Mouse (Mus musculus) limb, embryonic 15.5 days (tissue): ENCODE data around the gene Slc12a6. TPM values are rescaled to one million over a fixed set of nuclear protein-coding genes. Genes with fewer than 3 reads are reported as not detected.

ENCODE experiments used
- ATAC-seq: fragments of 200-750 bp; cut with Nextera tagmentation; 2 replicates; pipeline ENCODE4 v1.8.0; 2017; ENCODE audit warnings: low read depth, moderate TSS enrichment; ENCODE audit not compliant: insufficient number of reproducible peaks, low FRiP score, low TSS enrichment
- H3K27ac ChIP-seq: fragments of 300-500 bp; sonication (generic); 2 replicates; pipeline ENCODE4 v1.5.1; 2015; ENCODE audit warnings: moderate library complexity, mild to moderate bottlenecking, inconsistent platforms
- H3K27me3 ChIP-seq: fragments of 300-500 bp; sonication (generic); 2 replicates; pipeline ENCODE4 v1.6.1; 2015; ENCODE audit warnings: inconsistent platforms
- H3K36me3 ChIP-seq: fragments of 300-500 bp; sonication (generic); 2 replicates; pipeline ENCODE4 v1.6.1; 2015; ENCODE audit warnings: inconsistent platforms
- H3K4me1 ChIP-seq: fragments of 300-500 bp; sonication (generic); 2 replicates; pipeline ENCODE4 v1.6.1; 2015; ENCODE audit warnings: inconsistent platforms
- H3K4me2 ChIP-seq: fragments of 300-500 bp; sonication (generic); 2 replicates; pipeline ENCODE4 v1.6.1; 2015; ENCODE audit warnings: mild to moderate bottlenecking, inconsistent platforms
- H3K4me3 ChIP-seq: fragments of 300-500 bp; sonication (generic); 2 replicates; pipeline ENCODE4 v1.5.1; 2015; ENCODE audit warnings: mild to moderate bottlenecking, inconsistent platforms
- H3K9ac ChIP-seq: fragments of 300-500 bp; sonication (generic); 2 replicates; pipeline ENCODE4 v1.6.1; 2015; ENCODE audit warnings: inconsistent platforms
- H3K9me3 ChIP-seq: fragments of 300-500 bp; sonication (generic); 2 replicates; pipeline ENCODE4 v1.6.1; 2016; ENCODE audit warnings: inconsistent platforms
- WGBS: fragments of 180-500 bp; shearing (Covaris S2); methylation state at CpG from one replicate; pipeline ENCODE4 v1.1.7; 2015; 5-methylcytosine and 5-hydroxymethylcytosine counted together
- polyA plus RNA-seq: library from polyadenylated mRNA; unstranded; fragments of >200 nt; fragmentation: Nextera tagmentation; extraction: Ambion mirVana; gene quantifications from 2 replicates; pipeline ENCODE4 v1.2.1, GENCODE M21; 2015

Gene Slc12a6
- polyA plus RNA-seq, 1 experiment from 2014 or later = 8.0 TPM

DNA sequence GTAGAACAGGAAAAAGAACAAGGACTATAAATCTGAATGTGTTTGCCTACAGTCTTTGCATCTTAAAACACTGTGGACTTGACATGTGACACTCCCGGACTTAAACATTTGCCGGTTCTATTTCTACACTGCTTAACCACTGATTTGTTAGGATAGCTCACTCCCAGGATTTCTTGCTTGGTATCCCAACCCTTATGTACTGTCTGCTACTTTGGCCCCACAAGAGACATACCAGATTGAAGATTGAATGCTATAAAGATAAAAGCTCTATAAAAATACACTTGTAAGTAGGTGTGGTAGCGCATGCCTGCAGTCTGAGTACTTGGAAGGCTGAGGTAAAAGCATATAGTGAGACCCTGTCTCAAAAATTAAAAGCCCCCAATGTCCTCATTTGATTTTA, 23.9 kb downstream of the Slc12a6 start:
- H3K4me2 ChIP-seq = no peak overlapping the region

DNA sequence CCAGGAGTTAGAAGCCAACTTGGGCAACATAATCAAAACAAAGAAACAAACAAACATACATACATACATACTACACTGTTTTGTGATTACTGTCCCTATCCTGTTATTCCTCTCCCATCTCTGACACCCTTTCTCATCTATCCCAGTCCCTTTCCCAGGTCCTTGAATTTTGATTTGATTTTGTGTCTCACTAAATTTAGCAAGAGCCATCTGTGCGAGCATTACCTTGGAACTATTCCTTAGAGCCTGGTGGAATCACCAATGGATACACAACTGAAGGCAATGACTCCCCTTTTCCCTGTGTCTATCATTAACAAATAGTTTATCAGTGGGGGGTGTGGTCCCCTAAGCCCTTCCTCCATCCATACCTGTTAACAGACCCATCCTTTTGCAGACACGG, 27.2 kb downstream of the Slc12a6 start:
- no peak overlapping the region for H3K9ac ChIP-seq
- no peaks in the 10 kb centered on the region for H3K36me3 ChIP-seq
- no peaks in the 10 kb centered on the region for H3K27me3 ChIP-seq
- H3K4me1 ChIP-seq = no peaks in the 10 kb centered on the region
- 88% methylated on average over 2 of the region's 2 CpGs for WGBS
- no peak overlapping the region for H3K4me3 ChIP-seq
- no peaks in the 10 kb centered on the region for H3K9me3 ChIP-seq
- ATAC-seq = no peak
- no peak overlapping the region for H3K27ac ChIP-seq
- H3K4me2 ChIP-seq = no peak overlapping the region

More for the DNA sequence above, 23.9 kb downstream of the Slc12a6 start:
- no peak overlapping the region for H3K9ac ChIP-seq
- H3K36me3 ChIP-seq = no peaks in the 10 kb centered on the region
- no peak for ATAC-seq
- no peak overlapping the region for H3K27ac ChIP-seq
- peaks cover 3% of the 10 kb centered on the region for H3K4me1 ChIP-seq
- H3K4me3 ChIP-seq = no peak overlapping the region
- no peaks in the 10 kb centered on the region for H3K9me3 ChIP-seq
- H3K27me3 ChIP-seq = no peaks in the 10 kb centered on the region
- WGBS = 82% methylated on average over 3 of the region's 3 CpGs

DNA sequence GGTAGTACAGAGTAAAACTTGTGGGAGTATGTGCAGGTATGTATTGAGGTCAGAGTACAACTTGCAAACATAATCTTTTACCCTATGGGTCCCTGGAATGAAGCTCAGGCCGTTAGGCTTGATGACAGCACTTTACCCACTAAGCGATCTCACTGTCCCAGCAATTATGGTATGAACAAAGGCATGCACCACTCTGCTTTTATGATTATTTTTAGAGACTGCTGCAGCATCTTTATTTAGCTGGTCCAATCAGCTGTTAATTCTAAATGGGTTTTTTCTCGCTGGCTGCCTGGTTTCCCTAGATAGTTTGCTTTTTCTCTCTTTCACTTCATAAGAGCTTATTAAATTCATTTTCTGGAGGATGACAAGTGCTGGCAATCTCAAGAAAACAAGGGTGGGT, 30.6 kb downstream of the Slc12a6 start:
- Histone ChIP-seq H3K27ac (no peak overlapping the region), H3K4me3 (no peak overlapping the region), H3K9me3 (no peaks in the 10 kb centered on the region), H3K4me2 (no peak overlapping the region), H3K27me3 (no peaks in the 10 kb centered on the region), H3K4me1 (no peaks in the 10 kb centered on the region), H3K36me3 (no peaks in the 10 kb centered on the region), H3K9ac (no peak overlapping the region)
- ATAC-seq = no peak
- 79% methylated on average over 3 of the region's 3 CpGs for WGBS

DNA sequence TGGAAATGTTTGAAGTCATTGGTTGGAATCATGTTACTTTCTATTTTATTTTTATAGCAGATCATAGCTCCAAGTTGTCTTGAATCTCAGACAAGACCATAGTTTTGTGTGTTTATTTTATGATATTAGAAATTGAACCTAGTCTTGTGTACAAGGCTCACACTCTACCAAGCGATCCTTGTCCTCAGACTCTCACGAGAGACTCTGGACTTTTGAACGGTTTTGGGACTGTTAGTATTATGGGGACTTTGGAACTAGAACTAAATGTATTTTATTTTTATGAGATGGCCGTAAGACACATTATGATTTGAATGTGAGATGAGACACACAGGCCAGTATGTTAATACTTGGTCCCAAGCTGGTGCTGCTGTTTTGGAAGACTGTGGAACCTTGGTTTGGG, 32.6 kb downstream of the Slc12a6 start:
- Histone ChIP-seq H3K27me3 (no peaks in the 10 kb centered on the region), H3K9ac (no peak overlapping the region), H3K4me2 (no peak overlapping the region), H3K4me1 (no peaks in the 10 kb centered on the region), H3K4me3 (no peak overlapping the region), H3K9me3 (no peaks in the 10 kb centered on the region), H3K27ac (no peak overlapping the region), H3K36me3 (no peaks in the 10 kb centered on the region)
- 84% methylated on average over 4 of the region's 4 CpGs for WGBS
- ATAC-seq = no peak

DNA sequence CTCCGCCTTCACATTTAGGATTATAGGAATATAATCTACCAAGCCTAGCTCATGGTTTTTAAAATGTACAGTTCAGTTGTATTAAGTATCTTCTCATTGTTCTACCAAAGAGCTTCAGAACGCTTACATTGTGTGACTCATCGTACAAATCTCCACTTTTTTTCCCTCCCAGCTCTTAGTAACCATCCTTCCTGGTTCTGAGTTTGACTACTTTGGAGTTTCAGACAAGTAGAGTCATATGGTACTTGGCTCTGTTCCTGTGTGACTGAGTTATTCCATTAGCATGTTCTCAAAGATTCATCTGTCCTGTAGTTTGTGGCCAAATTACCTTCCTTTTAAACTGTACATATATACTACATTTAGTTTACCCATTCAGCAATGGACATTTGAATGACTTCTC, 43.0 kb downstream of the Slc12a6 start:
- Histone ChIP-seq H3K9me3 (no peaks in the 10 kb centered on the region), H3K9ac (no peak overlapping the region), H3K4me3 (no peak overlapping the region), H3K27ac (no peak overlapping the region), H3K4me2 (no peak overlapping the region), H3K27me3 (no peaks in the 10 kb centered on the region), H3K4me1 (no peaks in the 10 kb centered on the region), H3K36me3 (no peaks in the 10 kb centered on the region)
- 83% methylated on average over 3 of the region's 3 CpGs for WGBS
- no peak for ATAC-seq

DNA sequence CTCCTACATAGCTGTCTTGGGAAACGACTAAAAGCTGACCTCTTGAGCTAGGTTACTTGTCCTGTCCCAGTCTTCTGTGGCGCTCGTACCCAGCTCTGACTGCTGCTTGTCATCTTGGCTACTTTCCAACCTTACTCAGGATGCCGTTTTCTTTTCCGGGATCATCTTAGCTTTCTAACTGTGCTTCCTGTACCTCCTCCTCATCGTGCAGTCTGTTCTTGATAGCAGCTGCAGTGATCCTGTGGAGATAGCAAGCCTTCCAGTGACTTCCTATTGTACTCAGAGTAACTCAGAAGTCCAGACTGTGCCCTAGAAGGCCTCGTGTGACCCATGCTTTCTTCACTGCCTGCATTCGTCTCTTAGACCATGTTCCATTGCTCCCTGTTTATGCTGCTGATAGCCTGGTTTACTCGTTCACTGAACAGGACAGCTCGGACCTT, 43.6 kb downstream of the Slc12a6 start:
- 74% methylated on average over 10 of the region's 10 CpGs for WGBS
- Histone ChIP-seq H3K27me3 (no peaks in the 10 kb centered on the region), H3K4me1 (no peaks in the 10 kb centered on the region), H3K4me3 (no peak overlapping the region), H3K36me3 (no peaks in the 10 kb centered on the region), H3K4me2 (no peak overlapping the region), H3K9ac (no peak overlapping the region), H3K9me3 (no peaks in the 10 kb centered on the region), H3K27ac (no peak overlapping the region)
- no peak for ATAC-seq

DNA sequence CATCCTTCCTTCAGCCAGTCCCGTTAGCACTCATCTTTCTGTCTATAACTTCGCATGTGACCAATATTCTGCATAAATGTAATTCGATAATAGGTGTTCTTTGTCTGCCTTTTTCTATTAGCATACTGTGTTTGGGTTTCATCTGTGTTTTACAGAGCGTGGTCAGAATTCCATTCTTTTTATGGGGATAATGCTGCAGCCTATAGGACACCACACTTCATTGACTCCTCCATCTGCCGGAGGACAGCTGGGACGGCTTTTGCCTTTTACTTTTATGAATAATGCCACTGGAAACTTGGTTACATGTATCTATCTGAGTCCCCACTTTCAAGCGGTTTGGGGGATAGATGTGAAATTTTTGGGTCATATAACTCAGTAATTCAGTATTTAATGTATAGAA, 50.0 kb downstream of the Slc12a6 start:
- H3K27me3 ChIP-seq = no peaks in the 10 kb centered on the region
- no peak for ATAC-seq
- H3K9me3 ChIP-seq = no peaks in the 10 kb centered on the region
- no peaks in the 10 kb centered on the region for H3K36me3 ChIP-seq
- no peak overlapping the region for H3K9ac ChIP-seq
- no peak overlapping the region for H3K27ac ChIP-seq
- H3K4me2 ChIP-seq = no peak overlapping the region
- H3K4me1 ChIP-seq = no peaks in the 10 kb centered on the region
- whole genome bisulfite sequencing = 70% methylated on average over 7 of the region's 7 CpGs
- no peak overlapping the region for H3K4me3 ChIP-seq

DNA sequence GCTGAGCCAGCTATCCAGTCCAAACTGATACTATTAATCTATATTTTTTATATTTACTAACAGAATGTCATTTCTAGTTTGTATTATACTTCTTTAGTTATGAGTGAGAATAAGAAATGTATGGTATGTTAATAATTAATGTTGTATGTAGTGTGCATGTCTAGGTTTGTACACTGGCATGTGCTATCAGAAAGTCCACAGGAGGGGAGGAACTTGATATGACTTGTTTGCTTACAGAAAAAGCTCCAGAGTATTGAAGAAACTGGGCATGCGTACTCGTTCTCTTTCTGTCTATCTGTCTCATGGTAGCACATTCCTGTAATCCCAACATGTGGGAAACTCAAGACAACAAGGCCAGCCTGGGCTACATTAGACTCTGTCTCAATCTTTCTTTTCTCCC, 52.6 kb downstream of the Slc12a6 start:
- Histone ChIP-seq H3K4me3 (no peak overlapping the region), H3K9ac (no peak overlapping the region), H3K4me1 (no peaks in the 10 kb centered on the region), H3K9me3 (no peaks in the 10 kb centered on the region), H3K27me3 (no peaks in the 10 kb centered on the region), H3K36me3 (no peaks in the 10 kb centered on the region), H3K4me2 (no peak overlapping the region), H3K27ac (no peak overlapping the region)
- WGBS = 71% methylated on average over 2 of the region's 2 CpGs
- ATAC-seq = no peak

DNA sequence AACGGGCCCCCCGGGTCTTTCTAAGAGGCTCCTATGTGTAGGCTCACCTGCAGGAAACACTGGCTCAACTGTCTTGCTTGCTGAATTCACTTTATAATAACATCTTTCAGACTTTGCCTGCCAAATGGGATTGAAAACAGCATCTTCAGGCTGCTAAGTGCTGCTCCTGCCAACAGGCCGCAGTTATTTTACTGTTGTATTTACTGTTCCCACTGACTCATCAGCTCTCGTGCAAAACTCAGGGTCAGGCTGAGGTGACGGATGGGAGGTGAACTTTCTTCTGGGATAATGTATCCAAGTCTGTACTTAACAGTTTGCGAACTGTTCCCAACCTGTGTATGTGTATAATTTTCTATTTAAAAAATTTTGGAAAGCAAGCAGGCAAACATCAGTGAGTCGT, 53.3 kb downstream of the Slc12a6 start:
- WGBS = 64% methylated on average over 7 of the region's 7 CpGs
- no peak overlapping the region for H3K9ac ChIP-seq
- H3K36me3 ChIP-seq = no peaks in the 10 kb centered on the region
- H3K4me1 ChIP-seq = no peaks in the 10 kb centered on the region
- no peaks in the 10 kb centered on the region for H3K9me3 ChIP-seq
- H3K4me2 ChIP-seq = no peak overlapping the region
- no peak overlapping the region for H3K4me3 ChIP-seq
- H3K27me3 ChIP-seq = no peaks in the 10 kb centered on the region
- ATAC-seq = 0 out of 2 replicates have a peak, but pooled peaks have one; percentile 19
- no peak overlapping the region for H3K27ac ChIP-seq

DNA sequence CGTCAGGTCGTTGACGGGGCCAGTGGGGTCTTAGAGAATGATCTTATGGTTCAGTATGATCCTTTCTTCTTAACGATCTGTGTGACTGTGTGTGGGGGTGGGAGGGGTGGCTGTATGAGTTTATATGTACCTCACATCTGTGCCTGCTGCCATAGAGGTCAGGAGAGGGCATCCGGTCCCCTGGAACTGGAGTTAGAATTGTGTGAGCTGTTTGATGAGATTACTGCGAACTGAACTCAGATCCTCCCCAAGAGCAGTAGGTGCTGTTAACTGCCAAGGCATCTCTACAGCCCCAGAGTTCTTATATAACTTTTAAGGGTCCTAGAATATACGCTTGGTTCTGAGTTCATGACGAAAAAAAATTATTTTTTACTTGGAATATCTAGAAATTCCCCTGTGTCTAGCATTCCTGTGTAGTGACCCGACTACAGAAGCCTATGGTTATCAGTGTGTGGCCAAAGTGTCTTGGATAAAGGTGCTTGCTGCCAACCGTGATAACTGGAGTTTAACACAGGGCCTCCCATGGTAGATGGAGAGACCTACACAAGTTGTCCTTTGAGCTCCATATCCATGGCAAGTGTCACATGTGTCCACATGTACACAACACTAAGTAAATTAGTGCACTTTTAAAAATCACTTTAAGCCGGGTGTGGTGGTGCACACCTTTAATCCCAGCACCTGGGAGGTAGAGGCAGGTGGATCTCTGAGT, 62.6 kb downstream of the Slc12a6 start:
- WGBS = 65% methylated on average over 11 of the region's 11 CpGs
- Histone ChIP-seq H3K4me1 (no peaks in the 10 kb centered on the region), H3K9me3 (no peaks in the 10 kb centered on the region), H3K27ac (no peak overlapping the region), H3K27me3 (no peaks in the 10 kb centered on the region), H3K4me3 (no peak overlapping the region), H3K36me3 (no peaks in the 10 kb centered on the region), H3K4me2 (no peak overlapping the region), H3K9ac (no peak overlapping the region)
- no peak for ATAC-seq

DNA sequence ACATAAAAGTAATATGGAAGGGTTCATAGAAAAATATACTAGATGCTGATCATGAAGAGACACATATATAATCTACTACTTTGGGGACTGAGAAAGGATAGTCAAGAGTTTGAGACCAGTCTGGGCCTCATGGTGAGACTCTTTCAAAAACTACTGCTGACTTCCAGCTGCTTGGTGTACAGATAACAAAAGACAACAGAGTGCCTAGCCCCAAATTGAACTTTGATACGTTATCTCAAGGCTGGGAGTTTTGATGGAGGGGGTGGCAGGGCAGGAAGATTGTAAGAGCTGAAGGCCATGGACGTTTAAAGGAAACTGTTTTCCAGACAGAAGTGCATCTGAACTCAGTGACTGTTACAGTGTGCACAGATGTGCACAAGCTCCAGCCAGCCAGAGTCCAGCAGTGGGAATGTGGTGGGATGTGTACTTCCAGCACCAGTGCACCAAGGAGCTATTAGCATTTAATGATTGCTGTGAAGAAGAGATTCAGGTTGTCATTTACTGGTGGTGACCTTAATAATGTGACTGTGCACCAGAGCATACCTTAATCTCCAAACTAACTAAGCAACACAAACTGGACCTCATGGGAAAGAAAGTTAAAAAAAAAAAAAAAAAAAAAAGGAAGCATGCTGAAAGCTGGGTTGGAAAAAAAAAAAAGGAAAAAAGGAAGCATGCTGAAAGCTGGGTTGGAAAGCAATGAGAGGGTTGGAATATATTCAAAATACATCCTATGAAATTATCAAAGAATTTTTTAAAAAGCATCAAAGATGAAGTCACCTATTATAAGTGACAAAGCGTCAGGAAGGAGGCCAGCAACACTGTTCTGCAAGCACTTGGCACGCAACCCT, 66.7 kb downstream of the Slc12a6 start:
- Histone ChIP-seq H3K9ac (no peak overlapping the region), H3K4me2 (no peak overlapping the region), H3K9me3 (no peaks in the 10 kb centered on the region), H3K36me3 (peaks cover 23% of the 10 kb centered on the region), H3K27ac (no peak overlapping the region), H3K4me3 (no peak overlapping the region), H3K4me1 (no peaks in the 10 kb centered on the region), H3K27me3 (no peaks in the 10 kb centered on the region)
- WGBS = 70% methylated on average over 4 of the region's 4 CpGs
- ATAC-seq = no peak

DNA sequence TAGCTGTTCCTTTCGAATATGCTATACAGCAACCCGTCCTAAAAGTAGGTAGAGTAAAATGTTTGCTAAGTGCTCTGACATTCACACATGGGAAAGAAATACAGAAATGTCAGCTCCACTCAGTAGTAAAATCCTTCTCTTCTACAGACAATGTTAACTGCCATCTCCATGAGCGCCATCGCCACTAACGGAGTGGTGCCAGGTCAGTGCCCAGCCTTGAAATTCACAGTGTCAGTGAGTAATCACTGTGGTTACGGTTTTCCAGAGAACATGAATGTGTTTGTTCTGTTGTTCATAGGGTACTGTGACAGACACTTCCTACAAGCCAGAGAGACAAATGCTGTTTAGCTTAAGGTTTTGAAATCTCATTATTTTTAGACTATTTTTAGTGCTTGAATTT, 71.6 kb downstream of the Slc12a6 start:
- Histone ChIP-seq H3K27ac (no peak overlapping the region), H3K27me3 (no peaks in the 10 kb centered on the region), H3K4me2 (no peak overlapping the region), H3K9ac (no peak overlapping the region), H3K4me1 (no peaks in the 10 kb centered on the region), H3K4me3 (no peak overlapping the region), H3K9me3 (no peaks in the 10 kb centered on the region), H3K36me3 (peaks cover 42% of the 10 kb centered on the region)
- 94% methylated on average over 6 of the region's 6 CpGs for WGBS
- no peak for ATAC-seq
